Mouse (Mus musculus): ENCODE results near the gene Myl4. TPM values are rescaled to one million over a fixed set of nuclear protein-coding genes. Genes with fewer than 3 reads are reported as not detected.

Gene Myl4
- polyA plus RNA-seq, 1 experiment from 2014 or later, result 3.6 TPM

GRCm38 (mm10) chr11:104544507-104544906 is 6.0 kb upstream of the Myl4 start:
- Histone ChIP-seq H3K36me3 (ENCODE audit: control insufficient read depth, insufficient read depth, low read length) (no peaks in the 10 kb centered on the region), H3K4me2 (ENCODE audit: low read length) (no peak overlapping the region), H3K27me3 (ENCODE audit: control insufficient read depth, insufficient read depth, low read depth, low read length) (no peaks in the 10 kb centered on the region), H3K4me3 (ENCODE audit: low read depth, low read length) (no peak overlapping the region), H3K9ac (ENCODE audit: low read depth, low read length) (no peak overlapping the region), H3K4me1 (ENCODE audit: control insufficient read depth, insufficient read depth, low read length) (peaks cover 12% of the 10 kb centered on the region), H3K27ac (ENCODE audit: low read length) (no peak overlapping the region), H3K9me3 (replicated peaks; ENCODE audit: control insufficient read depth, low read length, poor library complexity, severe bottlenecking) (no peaks in the 10 kb centered on the region)
- 84% methylated on average over 2 of the region's 2 CpGs for WGBS
- ATAC-seq, result no peak

- Histone ChIP-seq H3K4me1 (ENCODE audit: control insufficient read depth, insufficient read depth, low read length) (peaks cover 14% of the 10 kb centered on the region), H3K4me2 (ENCODE audit: low read length) (no peak overlapping the region), H3K4me3 (ENCODE audit: low read depth, low read length) (no peak overlapping the region), H3K27ac (ENCODE audit: low read length) (no peak overlapping the region), H3K27me3 (ENCODE audit: control insufficient read depth, insufficient read depth, low read depth, low read length) (no peaks in the 10 kb centered on the region), H3K9ac (ENCODE audit: low read depth, low read length) (no peak overlapping the region), H3K9me3 (replicated peaks; ENCODE audit: control insufficient read depth, low read length, poor library complexity, severe bottlenecking) (no peaks in the 10 kb centered on the region), H3K36me3 (ENCODE audit: control insufficient read depth, insufficient read depth, low read length) (no peaks in the 10 kb centered on the region)
- no peak for ATAC-seq
- WGBS, result over 99% methylated on average over 3 of the region's 3 CpGs
These were observed 3.0 kb upstream of the Myl4 start for GRCm38 (mm10) chr11:104547502-104547901.

- H3K9me3 ChIP-seq (replicated peaks; ENCODE audit: control insufficient read depth, low read length, poor library complexity, severe bottlenecking), result no peaks in the 10 kb centered on the region
- peaks cover 3% of the 10 kb centered on the region; the same call in 1 of the 2 replicates for H3K27me3 ChIP-seq (ENCODE audit: control insufficient read depth, insufficient read depth, low read depth, low read length)
- H3K4me2 ChIP-seq (ENCODE audit: low read length), result peak overlapping the region; percentile 70
- H3K4me3 ChIP-seq (ENCODE audit: low read depth, low read length), result peak overlapping the region; percentile 97
- H3K9ac ChIP-seq (ENCODE audit: low read depth, low read length), result peak overlapping the region; percentile 100
- ATAC-seq, result peak; percentile 64
- peak overlapping the region; percentile 90 for H3K27ac ChIP-seq (ENCODE audit: low read length)
- H3K36me3 ChIP-seq (ENCODE audit: control insufficient read depth, insufficient read depth, low read length), result no peaks in the 10 kb centered on the region
- peaks cover 14% of the 10 kb centered on the region for H3K4me1 ChIP-seq (ENCODE audit: control insufficient read depth, insufficient read depth, low read length)
- WGBS, result under 1% methylated on average over 52 of the region's 53 CpGs
These were observed 741 bp upstream of the Myl4 start for GRCm38 (mm10) chr11:104549438-104550405.

- no peak for ATAC-seq
- WGBS, result 91% methylated on average over 4 of the region's 4 CpGs
These were observed 7.6 kb downstream of the Myl4 start for GRCm38 (mm10) chr11:104558065-104558464.

GRCm38 (mm10) chr11:104558651-104559403 is 8.4 kb downstream of the Myl4 start:
- no peak overlapping the region for H3K9ac ChIP-seq (ENCODE audit: low read depth, low read length)
- no peak overlapping the region for H3K4me2 ChIP-seq (ENCODE audit: low read length)
- ATAC-seq, result no peak
- H3K9me3 ChIP-seq (replicated peaks; ENCODE audit: control insufficient read depth, low read length, poor library complexity, severe bottlenecking), result no peaks in the 10 kb centered on the region
- no peaks in the 10 kb centered on the region for H3K27me3 ChIP-seq (ENCODE audit: control insufficient read depth, insufficient read depth, low read depth, low read length)
- WGBS, result 49% methylated on average over 4 of the region's 4 CpGs
- H3K27ac ChIP-seq (ENCODE audit: low read length), result no peak overlapping the region
- no peaks in the 10 kb centered on the region for H3K4me1 ChIP-seq (ENCODE audit: control insufficient read depth, insufficient read depth, low read length)
- H3K36me3 ChIP-seq (ENCODE audit: control insufficient read depth, insufficient read depth, low read length), result no peaks in the 10 kb centered on the region
- no peak overlapping the region for H3K4me3 ChIP-seq (ENCODE audit: low read depth, low read length)

More at GRCm38 (mm10) chr11:104558065-104558464, 7.6 kb downstream of the Myl4 start:
- no peak overlapping the region for H3K4me2 ChIP-seq (ENCODE audit: low read length)
- no peak overlapping the region for H3K27ac ChIP-seq (ENCODE audit: low read length)
- no peaks in the 10 kb centered on the region for H3K36me3 ChIP-seq (ENCODE audit: control insufficient read depth, insufficient read depth, low read length)
- H3K9ac ChIP-seq (ENCODE audit: low read depth, low read length), result no peak overlapping the region
- no peaks in the 10 kb centered on the region for H3K4me1 ChIP-seq (ENCODE audit: control insufficient read depth, insufficient read depth, low read length)
- peaks cover 3% of the 10 kb centered on the region; the same call in 1 of the 2 replicates for H3K27me3 ChIP-seq (ENCODE audit: control insufficient read depth, insufficient read depth, low read depth, low read length)
- no peaks in the 10 kb centered on the region for H3K9me3 ChIP-seq (replicated peaks; ENCODE audit: control insufficient read depth, low read length, poor library complexity, severe bottlenecking)
- no peak overlapping the region for H3K4me3 ChIP-seq (ENCODE audit: low read depth, low read length)

GRCm38 (mm10) chr11:104560971-104561370 is 10.5 kb downstream of the Myl4 start:
- ATAC-seq, result no peak
- no peaks in the 10 kb centered on the region for H3K4me1 ChIP-seq (ENCODE audit: control insufficient read depth, insufficient read depth, low read length)
- no peaks in the 10 kb centered on the region for H3K27me3 ChIP-seq (ENCODE audit: control insufficient read depth, insufficient read depth, low read depth, low read length)
- H3K9ac ChIP-seq (ENCODE audit: low read depth, low read length), result no peak overlapping the region
- 63% methylated on average over 2 of the region's 2 CpGs for WGBS
- no peak overlapping the region for H3K4me3 ChIP-seq (ENCODE audit: low read depth, low read length)
- H3K36me3 ChIP-seq (ENCODE audit: control insufficient read depth, insufficient read depth, low read length), result no peaks in the 10 kb centered on the region
- no peak overlapping the region for H3K27ac ChIP-seq (ENCODE audit: low read length)
- no peaks in the 10 kb centered on the region for H3K9me3 ChIP-seq (replicated peaks; ENCODE audit: control insufficient read depth, low read length, poor library complexity, severe bottlenecking)
- no peak overlapping the region for H3K4me2 ChIP-seq (ENCODE audit: low read length)

- Histone ChIP-seq H3K9ac (ENCODE audit: low read depth, low read length) (no peak overlapping the region), H3K27me3 (ENCODE audit: control insufficient read depth, insufficient read depth, low read depth, low read length) (no peaks in the 10 kb centered on the region), H3K36me3 (ENCODE audit: control insufficient read depth, insufficient read depth, low read length) (no peaks in the 10 kb centered on the region), H3K4me1 (ENCODE audit: control insufficient read depth, insufficient read depth, low read length) (no peaks in the 10 kb centered on the region), H3K27ac (ENCODE audit: low read length) (no peak overlapping the region), H3K9me3 (replicated peaks; ENCODE audit: control insufficient read depth, low read length, poor library complexity, severe bottlenecking) (no peaks in the 10 kb centered on the region), H3K4me2 (ENCODE audit: low read length) (no peak overlapping the region), H3K4me3 (ENCODE audit: low read depth, low read length) (no peak overlapping the region)
- no peak for ATAC-seq
- 74% methylated on average over 1 of the region's 1 CpGs for WGBS
These were observed 13.0 kb downstream of the Myl4 start for GRCm38 (mm10) chr11:104563496-104563895.

- H3K27me3 ChIP-seq (ENCODE audit: control insufficient read depth, insufficient read depth, low read depth, low read length), result no peaks in the 10 kb centered on the region
- no peak overlapping the region for H3K27ac ChIP-seq (ENCODE audit: low read length)
- no peak overlapping the region for H3K4me2 ChIP-seq (ENCODE audit: low read length)
- H3K4me3 ChIP-seq (ENCODE audit: low read depth, low read length), result no peak overlapping the region
- no peaks in the 10 kb centered on the region for H3K36me3 ChIP-seq (ENCODE audit: control insufficient read depth, insufficient read depth, low read length)
- WGBS, result 84% methylated on average over 9 of the region's 9 CpGs
- no peaks in the 10 kb centered on the region for H3K9me3 ChIP-seq (replicated peaks; ENCODE audit: control insufficient read depth, low read length, poor library complexity, severe bottlenecking)
- no peaks in the 10 kb centered on the region for H3K4me1 ChIP-seq (ENCODE audit: control insufficient read depth, insufficient read depth, low read length)
- no peak for ATAC-seq
- no peak overlapping the region for H3K9ac ChIP-seq (ENCODE audit: low read depth, low read length)
These were observed 14.7 kb downstream of the Myl4 start for GRCm38 (mm10) chr11:104565172-104565571.

- no peak overlapping the region for H3K4me3 ChIP-seq (ENCODE audit: low read depth, low read length)
- no peaks in the 10 kb centered on the region for H3K27me3 ChIP-seq (ENCODE audit: control insufficient read depth, insufficient read depth, low read depth, low read length)
- H3K9me3 ChIP-seq (replicated peaks; ENCODE audit: control insufficient read depth, low read length, poor library complexity, severe bottlenecking), result no peaks in the 10 kb centered on the region
- no peak for ATAC-seq
- H3K9ac ChIP-seq (ENCODE audit: low read depth, low read length), result no peak overlapping the region
- no peaks in the 10 kb centered on the region for H3K36me3 ChIP-seq (ENCODE audit: control insufficient read depth, insufficient read depth, low read length)
- no peak overlapping the region for H3K4me2 ChIP-seq (ENCODE audit: low read length)
- WGBS, result 92% methylated on average over 6 of the region's 6 CpGs
- H3K27ac ChIP-seq (ENCODE audit: low read length), result no peak overlapping the region
- H3K4me1 ChIP-seq (ENCODE audit: control insufficient read depth, insufficient read depth, low read length), result no peaks in the 10 kb centered on the region
These were observed 15.6 kb downstream of the Myl4 start for GRCm38 (mm10) chr11:104566097-104566496.
